8 mouse cellular contexts compared by ENCODE assay signal in genomic region chr2:5894296-5894695, GRCm38 (mm10). TPM values are rescaled to one million over a fixed set of nuclear protein-coding genes. Genes with fewer than 3 reads are reported as not detected.
DNase-seq lines count a peak whose midpoint lies in the region; ATAC-seq and TF ChIP-seq lines count a peak whose summit lies in the region.

No protein-coding gene starts in this region.

- H3K9me3 ChIP-seq in kidney, postnatal 0 days (replicated peaks; ENCODE audit: low read length), result no peaks in the 10 kb centered on the region
- no peaks in the 10 kb centered on the region for H3K9me3 ChIP-seq in hindbrain, embryonic 12.5 days (replicated peaks)
- H3K9me3 ChIP-seq in midbrain, embryonic 11.5 days (ENCODE audit: control insufficient read depth, low read length), result no peaks in the 10 kb centered on the region

- H3K36me3 ChIP-seq in kidney, postnatal 0 days (ENCODE audit: insufficient read depth, low read length), result 0 out of 2 replicates have a peak, but pooled peaks cover 5% of the 10 kb centered on the region
- H3K36me3 ChIP-seq in hindbrain, embryonic 12.5 days, result peaks cover 27% of the 10 kb centered on the region
- H3K36me3 ChIP-seq in midbrain, embryonic 11.5 days (ENCODE audit: control insufficient read depth, insufficient read depth, low read length), result peaks cover 3% of the 10 kb centered on the region; the same call in 1 of the 2 replicates

- peak overlapping the region; percentile 76 for H3K4me2 ChIP-seq in kidney, postnatal 0 days (ENCODE audit: low read length)
- H3K4me2 ChIP-seq in hindbrain, embryonic 12.5 days (replicated peaks), result peak overlapping the region; percentile 61
- H3K4me2 ChIP-seq in midbrain, embryonic 11.5 days, result peak overlapping the region; percentile 67

- ATAC-seq in kidney, postnatal 0 days (replicated peaks; ENCODE audit: low FRiP score, low read depth), result no peak
- ATAC-seq in hindbrain, embryonic 12.5 days (ENCODE audit: low FRiP score), result no peak
- ATAC-seq in midbrain, embryonic 11.5 days (ENCODE audit: low FRiP score), result no peak
- no peak for ATAC-seq in megakaryocyte progenitor cell, adult 5-6 weeks (replicated peaks; ENCODE audit: poor library complexity)

- H3K9ac ChIP-seq in kidney, postnatal 0 days (ENCODE audit: low read depth, low read length), result peak overlapping the region; percentile 88
- H3K9ac ChIP-seq in hindbrain, embryonic 12.5 days, result peak overlapping the region; percentile 90
- H3K9ac ChIP-seq in midbrain, embryonic 11.5 days (ENCODE audit: low read length), result peak overlapping the region; percentile 93

- peak; percentile 34 for DNase-seq in kidney, postnatal 0 days (ENCODE audit: low spot score)
- no peak for DNase-seq in kidney, adult 11 months
- DNase-seq in midbrain, embryonic 11.5 days (ENCODE audit: low spot score, missing footprints), result peak; percentile 90
- no peak for DNase-seq in spleen, adult 18-20 months
- DNase-seq in urinary bladder, postnatal 14 days (ENCODE audit: low spot score), result no peak

- peaks cover 5% of the 10 kb centered on the region; the same call in 1 of the 2 replicates for H3K4me1 ChIP-seq in kidney, postnatal 0 days (replicated peaks; ENCODE audit: insufficient read depth, low read length)
- H3K4me1 ChIP-seq in cortical plate, adult 2 months (ENCODE audit: control insufficient read depth, insufficient read depth, low read length), result peaks cover 4% of the 10 kb centered on the region
- H3K4me1 ChIP-seq in hindbrain, embryonic 12.5 days, result peaks cover 9% of the 10 kb centered on the region
- peaks cover 3% of the 10 kb centered on the region for H3K4me1 ChIP-seq in midbrain, embryonic 11.5 days (ENCODE audit: control insufficient read depth, insufficient read depth, low read length)

- no peaks in the 10 kb centered on the region for H3K27me3 ChIP-seq in kidney, postnatal 0 days (ENCODE audit: insufficient read depth, low read length)
- H3K27me3 ChIP-seq in hindbrain, embryonic 12.5 days, result no peaks in the 10 kb centered on the region
- H3K27me3 ChIP-seq in midbrain, embryonic 11.5 days (ENCODE audit: control insufficient read depth, insufficient read depth, low read length), result no peaks in the 10 kb centered on the region

- WGBS in kidney, postnatal 0 days, result 14% methylated on average over 11 of the region's 11 CpGs
- WGBS in hindbrain, embryonic 12.5 days, result 49% methylated on average over 11 of the region's 11 CpGs
- WGBS in midbrain, embryonic 11.5 days, result 52% methylated on average over 11 of the region's 11 CpGs

- H3K27ac ChIP-seq in kidney, postnatal 0 days, result peak overlapping the region; percentile 6; the same call in 1 of the 2 replicates
- H3K27ac ChIP-seq in cortical plate, adult 2 months (ENCODE audit: insufficient read depth, low read length), result no peak overlapping the region
- no peak overlapping the region for H3K27ac ChIP-seq in hindbrain, embryonic 12.5 days
- no peak overlapping the region for H3K27ac ChIP-seq in midbrain, embryonic 11.5 days (ENCODE audit: low read depth, low read length)

- no peak for TF ChIP-seq POLR2A in cortical plate, adult 2 months (IDR thresholded peaks at IDR 0.05; ENCODE audit: extremely low read depth, insufficient read depth, low read length)

- TF ChIP-seq CTCF in kidney, postnatal 0 days (IDR thresholded peaks at IDR 0.05; ENCODE audit: low read depth), result no peak
- TF ChIP-seq CTCF in cortical plate, adult 2 months (IDR thresholded peaks at IDR 0.05; ENCODE audit: extremely low read depth, insufficient read depth, low read length), result no peak

- peak overlapping the region; percentile 67 for H3K4me3 ChIP-seq in kidney, postnatal 0 days (replicated peaks; ENCODE audit: low read depth, low read length)
- peak overlapping the region; percentile 67 for H3K4me3 ChIP-seq in cortical plate, adult 2 months (ENCODE audit: insufficient read depth, low read length)
- peak overlapping the region; percentile 70 for H3K4me3 ChIP-seq in hindbrain, embryonic 12.5 days
- H3K4me3 ChIP-seq in midbrain, embryonic 11.5 days (ENCODE audit: low read depth, low read length), result peak overlapping the region; percentile 81

RNA-seq across cellular contexts. Expression of gene Sec61a2, which starts 0.9 kb away (rescaled TPM):
- polyA plus RNA-seq in kidney, postnatal 0 days (2015; fragmentation: Nextera tagmentation; extraction: Ambion mirVana), result 36.6 and 43.2 TPM in 2 replicates
- 171 and 187 TPM in 2 replicates for polyA plus RNA-seq in cortical plate, adult 2 months (2012; rRNA removed)
- 89.2 and 91.2 TPM in 2 replicates for polyA plus RNA-seq in hindbrain, embryonic 12.5 days (2016; fragmentation: Nextera tagmentation; extraction: Ambion mirVana)
- 74.7 and 85.6 TPM in 2 replicates for polyA plus RNA-seq in midbrain, embryonic 11.5 days (2014; fragmentation: Nextera tagmentation; extraction: Ambion mirVana)
- total RNA-seq in megakaryocyte progenitor cell, adult 5-6 weeks (2015), result 30.0 and 42.4 TPM in 2 replicates
- total RNA-seq in megakaryocyte progenitor cell, adult 5-6 weeks (2017), result 12.6 and 21.5 TPM in 2 replicates

RNA-seq across cellular contexts. Expression of gene Gm13199, which starts 31.6 kb away (rescaled TPM):
- polyA plus RNA-seq in kidney, postnatal 0 days (2015; fragmentation: Nextera tagmentation; extraction: Ambion mirVana), result 0.75 and 0.98 TPM in 2 replicates
- polyA plus RNA-seq in cortical plate, adult 2 months (2012; rRNA removed), result 4.9 and 6.5 TPM in 2 replicates
- polyA plus RNA-seq in hindbrain, embryonic 12.5 days (2016; fragmentation: Nextera tagmentation; extraction: Ambion mirVana), result 1.9 and 3.4 TPM in 2 replicates
- polyA plus RNA-seq in midbrain, embryonic 11.5 days (2014; fragmentation: Nextera tagmentation; extraction: Ambion mirVana), result 2.2 and 2.5 TPM in 2 replicates
- total RNA-seq in megakaryocyte progenitor cell, adult 5-6 weeks (2015), result 1.2 and 2.1 TPM in 2 replicates
- total RNA-seq in megakaryocyte progenitor cell, adult 5-6 weeks (2017), result not detected in 2 replicates

RNA-seq across cellular contexts. Expression of gene Dhtkd1, which starts 48.3 kb away (rescaled TPM):
- 1.8 and 2.2 TPM in 2 replicates for polyA plus RNA-seq in kidney, postnatal 0 days (2015; fragmentation: Nextera tagmentation; extraction: Ambion mirVana)
- polyA plus RNA-seq in cortical plate, adult 2 months (2012; rRNA removed), result 8.6 and 9.0 TPM in 2 replicates
- 5.3 and 5.6 TPM in 2 replicates for polyA plus RNA-seq in hindbrain, embryonic 12.5 days (2016; fragmentation: Nextera tagmentation; extraction: Ambion mirVana)
- 1.4 and 3.7 TPM in 2 replicates for polyA plus RNA-seq in midbrain, embryonic 11.5 days (2014; fragmentation: Nextera tagmentation; extraction: Ambion mirVana)
- 0.32 and 0.90 TPM in 2 replicates for total RNA-seq in megakaryocyte progenitor cell, adult 5-6 weeks (2015)
- total RNA-seq in megakaryocyte progenitor cell, adult 5-6 weeks (2017), result 0.64 and 0.67 TPM in 2 replicates

RNA-seq across cellular contexts. Expression of gene Cdc123, which starts 49.3 kb away (rescaled TPM):
- 208 and 220 TPM in 2 replicates for polyA plus RNA-seq in kidney, postnatal 0 days (2015; fragmentation: Nextera tagmentation; extraction: Ambion mirVana)
- polyA plus RNA-seq in cortical plate, adult 2 months (2012; rRNA removed), result 118 and 126 TPM in 2 replicates
- polyA plus RNA-seq in hindbrain, embryonic 12.5 days (2016; fragmentation: Nextera tagmentation; extraction: Ambion mirVana), result 299 and 352 TPM in 2 replicates
- polyA plus RNA-seq in midbrain, embryonic 11.5 days (2014; fragmentation: Nextera tagmentation; extraction: Ambion mirVana), result 287 and 341 TPM in 2 replicates
- total RNA-seq in megakaryocyte progenitor cell, adult 5-6 weeks (2015), result 125 and 133 TPM in 2 replicates
- total RNA-seq in megakaryocyte progenitor cell, adult 5-6 weeks (2017), result 116 and 117 TPM in 2 replicates

RNA-seq across cellular contexts. Expression of gene Nudt5, which starts 49.5 kb away (rescaled TPM):
- polyA plus RNA-seq in kidney, postnatal 0 days (2015; fragmentation: Nextera tagmentation; extraction: Ambion mirVana), result 40.8 and 46.6 TPM in 2 replicates
- polyA plus RNA-seq in cortical plate, adult 2 months (2012; rRNA removed), result 11.4 and 12.4 TPM in 2 replicates
- polyA plus RNA-seq in hindbrain, embryonic 12.5 days (2016; fragmentation: Nextera tagmentation; extraction: Ambion mirVana), result 55.7 and 61.0 TPM in 2 replicates
- 89.7 and 95.4 TPM in 2 replicates for polyA plus RNA-seq in midbrain, embryonic 11.5 days (2014; fragmentation: Nextera tagmentation; extraction: Ambion mirVana)
- total RNA-seq in megakaryocyte progenitor cell, adult 5-6 weeks (2015), result 70.6 and 70.7 TPM in 2 replicates
- total RNA-seq in megakaryocyte progenitor cell, adult 5-6 weeks (2017), result 60.8 and 78.6 TPM in 2 replicates

Comparison
In these comparisons a context has a peak if more than half of its experiments do, and no peak if none do; other contexts are left out.
1. DNase-seq: peak in kidney, postnatal 0 days (single experiment) and midbrain, embryonic 11.5 days (single experiment); none in kidney, adult 11 months (single experiment), spleen, adult 18-20 months (0 of 2) and urinary bladder, postnatal 14 days (single experiment).
2. Peak in every context shown above with its lines, with median percentiles within 50 percentile points of each other: H3K4me2 ChIP-seq, H3K4me3 ChIP-seq and H3K9ac ChIP-seq.